Mouse (Mus musculus) CH12.LX (cell line): Measurements from ENCODE around the gene Dcst1.

Source experiments
- CHD1 ChIP-seq: IDR thresholded peaks from 2 replicates; pipeline ENCODE4 v1.6.1; 2012; ENCODE audit warnings: low read depth, low read length, improper control_type of control experiment, inconsistent platforms
- CTCF ChIP-seq, 2 experiments: IDR thresholded peaks in 1 of 2; conservative IDR thresholded peaks in 1 of 2; 2 replicates each; pipeline ENCODE4 v1.5.1; 2011 to 2012; ENCODE audit warnings: low read depth in 2 of 2, low read length in 2 of 2, improper control_type of control experiment in 1 of 2, inconsistent platforms in 1 of 2, mild to moderate bottlenecking in 1 of 2, moderate library complexity in 1 of 2
- MAFK ChIP-seq: IDR thresholded peaks from 2 replicates; pipeline ENCODE4 v1.6.1; 2011; ENCODE audit warnings: low read length, improper control_type of control experiment; ENCODE audit not compliant: insufficient replicate concordance
- MAX ChIP-seq: IDR thresholded peaks from 2 replicates; pipeline ENCODE4 v1.6.1; 2011; ENCODE audit warnings: low read length, improper control_type of control experiment
- NRF1 ChIP-seq: IDR thresholded peaks from 2 replicates; pipeline ENCODE4 v1.6.1; 2014; ENCODE audit warnings: low read depth, mild to moderate bottlenecking, inconsistent platforms, low read length, improper control_type of control experiment, moderate library complexity
- ZKSCAN1 ChIP-seq: IDR thresholded peaks from 2 replicates; pipeline ENCODE4 v1.6.1; 2012; ENCODE audit warnings: low read depth, inconsistent platforms, low read length, improper control_type of control experiment, borderline replicate concordance

- TF ChIP-seq NRF1, result no peak
- no peak for TF ChIP-seq ZKSCAN1
- no peak for TF ChIP-seq MAX
- no peak for TF ChIP-seq MAFK
- no peak for TF ChIP-seq CTCF (conservative IDR thresholded peaks at IDR 0.05 in 1 of 2, IDR thresholded peaks at IDR 0.05 in 1 of 2; ENCODE audit: low read depth in 2 of 2, low read length in 2 of 2)
- no peak for TF ChIP-seq CHD1
Measured at GRCm38 (mm10) chr3:89380291-89380690, 15.2 kb upstream of the Dcst1 start.
